Mouse (Mus musculus): ENCODE results near the gene Milr1.

DNA sequence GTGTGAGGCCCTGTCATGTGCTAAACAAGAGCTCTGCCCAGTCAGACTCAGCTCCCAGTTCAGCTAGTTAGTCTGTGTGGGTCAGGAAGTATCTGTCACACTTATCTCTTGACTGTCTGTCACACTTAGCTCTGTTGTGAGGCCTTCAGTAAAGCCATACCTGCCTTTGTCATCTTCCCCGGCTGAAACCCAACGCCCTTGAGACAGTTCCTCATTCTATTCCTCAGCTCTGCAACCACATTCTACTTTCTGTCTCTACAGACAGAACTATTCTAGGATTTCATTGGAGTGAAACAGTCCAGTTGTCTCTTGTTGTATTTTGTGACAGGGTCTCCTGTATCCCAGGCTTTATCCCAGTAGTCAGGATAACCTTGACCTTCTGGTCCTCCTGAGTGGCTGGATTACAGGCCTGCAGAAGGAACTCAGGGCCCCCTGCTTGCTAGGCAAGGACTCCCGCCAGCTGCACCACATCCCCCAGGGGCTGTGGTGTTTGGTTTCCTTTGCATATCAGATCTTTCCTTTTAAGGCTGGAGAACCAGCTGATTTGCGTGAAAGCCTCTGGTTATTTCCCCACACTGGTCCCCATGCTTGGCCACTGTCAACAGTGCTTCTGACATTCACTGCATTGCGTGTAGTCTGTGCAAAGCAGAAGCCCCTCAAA is 11.2 kb downstream of the Milr1 start:
- no peak for TF ChIP-seq CTCF (IDR thresholded peaks at IDR 0.05; ENCODE audit: low read depth, low read length)
- no peak for TF ChIP-seq POLR2A (IDR thresholded peaks at IDR 0.05; ENCODE audit: insufficient read depth, low read length)
